In genomic region chr1:193169856-193170255, GRCm38 (mm10) we compare ENCODE assay signal across 12 mouse cellular contexts. TPM values are rescaled to one million over a fixed set of nuclear protein-coding genes. Genes with fewer than 3 reads are reported as not detected.
DNase-seq lines count a peak whose midpoint lies in the region; ATAC-seq and TF ChIP-seq lines count a peak whose summit lies in the region.
"Had no signal": no experiment of that assay in that cellular context is flagged by ENCODE, and none has a peak within 500 bp of the region (broad histone marks: within the 10 kb centered on the region; RNA-seq: fewer than 3 reads in every experiment).

No protein-coding gene starts in this region.

- H3K4me3 ChIP-seq in kidney, adult 2 months (ENCODE audit: insufficient read depth, low read depth, low read length): no peak overlapping the region
- H3K4me3 ChIP-seq in kidney, embryonic 16.5 days (ENCODE audit: low read length): no peak overlapping the region
- H3K4me3 ChIP-seq: embryonic facial prominence, embryonic 12.5 days; gastrocnemius, adult 2 months; midbrain, embryonic 12.5 days had no signal

- ATAC-seq in kidney, embryonic 16.5 days (ENCODE audit: low FRiP score, low TSS enrichment): no peak
- no peak for ATAC-seq in erythroid progenitor cell, adult 5-6 weeks (replicated peaks; ENCODE audit: low FRiP score, poor library complexity, severe bottlenecking)
- ATAC-seq: hindbrain, embryonic 16.5 days had no signal

- H3K4me2 ChIP-seq in kidney, embryonic 16.5 days (replicated peaks; ENCODE audit: low read depth, low read length): no peak overlapping the region
- H3K4me2 ChIP-seq: embryonic facial prominence, embryonic 12.5 days; midbrain, embryonic 12.5 days had no signal

- peak; percentile 44 for DNase-seq in kidney, adult 2 months
- peak; percentile 77 for DNase-seq in CD4-positive helper T cell, adult 2 months (ENCODE audit: low read depth, low spot score)
- peak; percentile 20 for DNase-seq in ZHBTc4 (ENCODE audit: low read depth, low spot score)
- peak; percentile 83 for DNase-seq in lung, postnatal 25 days (ENCODE audit: low spot score)
- no peak for DNase-seq in c-Kit-positive CD71-positive TER-119-positive erythroid progenitor cells, embryonic 14.5 days (ENCODE audit: low spot score)
- no peak for DNase-seq in ovary, postnatal 36 days (ENCODE audit: low spot score)
- DNase-seq: gastrocnemius, adult 2 months had no signal

- TF ChIP-seq POLR2A in kidney, adult 2 months (IDR thresholded peaks at IDR 0.05; ENCODE audit: low read depth, low read length): no peak

- 70% methylated on average over 2 of the region's 2 CpGs for WGBS in kidney, adult 2 months
- 66% methylated on average over 2 of the region's 2 CpGs for WGBS in kidney, embryonic 16.5 days

- H3K36me3 ChIP-seq in kidney, adult 2 months (ENCODE audit: control insufficient read depth, insufficient read depth, low read length): peaks cover 5% of the 10 kb centered on the region; the same call in 1 of the 2 replicates
- no peaks in the 10 kb centered on the region for H3K36me3 ChIP-seq in kidney, embryonic 16.5 days (ENCODE audit: insufficient read depth, low read length)
- H3K36me3 ChIP-seq: embryonic facial prominence, embryonic 12.5 days; midbrain, embryonic 12.5 days had no signal

- peaks cover 18% of the 10 kb centered on the region for H3K4me1 ChIP-seq in kidney, adult 2 months (ENCODE audit: control insufficient read depth, insufficient read depth, low read length)
- peaks cover 13% of the 10 kb centered on the region for H3K4me1 ChIP-seq in kidney, embryonic 16.5 days (ENCODE audit: insufficient read depth, low read length)

- no peak overlapping the region for H3K27ac ChIP-seq in kidney, adult 2 months (ENCODE audit: insufficient read depth, low read depth, low read length)
- no peak overlapping the region for H3K27ac ChIP-seq in kidney, embryonic 16.5 days (ENCODE audit: low read length)
- H3K27ac ChIP-seq: embryonic facial prominence, embryonic 12.5 days; gastrocnemius, adult 2 months; midbrain, embryonic 12.5 days had no signal

- no peaks in the 10 kb centered on the region for H3K9me3 ChIP-seq in kidney, embryonic 16.5 days (ENCODE audit: low read length)
- H3K9me3 ChIP-seq: embryonic facial prominence, embryonic 12.5 days; midbrain, embryonic 12.5 days had no signal

- no peak overlapping the region for H3K9ac ChIP-seq in kidney, embryonic 16.5 days (replicated peaks; ENCODE audit: low read length)
- H3K9ac ChIP-seq: embryonic facial prominence, embryonic 12.5 days; midbrain, embryonic 12.5 days had no signal

- no peak for TF ChIP-seq CTCF in kidney, adult 2 months (conservative IDR thresholded peaks at IDR 0.05; ENCODE audit: insufficient read depth, insufficient read length, low read depth, low read length)

- H3K27me3 ChIP-seq in kidney, adult 2 months (replicated peaks; ENCODE audit: control insufficient read depth, insufficient read depth, low read length): no peaks in the 10 kb centered on the region
- H3K27me3 ChIP-seq in kidney, embryonic 16.5 days (ENCODE audit: insufficient read depth, low read length): no peaks in the 10 kb centered on the region
- H3K27me3 ChIP-seq: embryonic facial prominence, embryonic 12.5 days had no signal

RNA-seq across cellular contexts. Expression of gene A130010J15Rik, which starts 2.0 kb away (rescaled TPM):
- polyA plus RNA-seq in kidney, adult 2 months (2012; rRNA removed): 2.3 and 2.8 TPM in 2 replicates
- polyA plus RNA-seq in kidney, embryonic 16.5 days (2015; fragmentation: Nextera tagmentation; extraction: Ambion mirVana): 16.1 and 17.1 TPM in 2 replicates
- 0.36 and 1.7 TPM in 2 replicates for total RNA-seq in erythroid progenitor cell, adult 5-6 weeks (2015; ENCODE audit: low replicate concordance)
- 0.77 and 4.3 TPM in 2 replicates for total RNA-seq in erythroid progenitor cell, adult 5-6 weeks (2017; ENCODE audit: low replicate concordance)

RNA-seq across cellular contexts. Expression of gene Irf6, which starts 16.9 kb away (rescaled TPM):
- 30.6 and 37.9 TPM in 2 replicates for polyA plus RNA-seq in kidney, adult 2 months (2012; rRNA removed)
- polyA plus RNA-seq in kidney, embryonic 16.5 days (2015; fragmentation: Nextera tagmentation; extraction: Ambion mirVana): 18.2 and 18.6 TPM in 2 replicates
- not detected in 2 replicates for total RNA-seq in erythroid progenitor cell, adult 5-6 weeks (2015; ENCODE audit: low replicate concordance)
- total RNA-seq in erythroid progenitor cell, adult 5-6 weeks (2017; ENCODE audit: low replicate concordance): 0.26 TPM in 1 of 2 replicates, not detected in the other

RNA-seq across cellular contexts. Expression of gene Traf3ip3, which starts 31.6 kb away (rescaled TPM):
- 0.52 and 3.2 TPM in 2 replicates for polyA plus RNA-seq in kidney, adult 2 months (2012; rRNA removed)
- 2.0 and 2.1 TPM in 2 replicates for polyA plus RNA-seq in kidney, embryonic 16.5 days (2015; fragmentation: Nextera tagmentation; extraction: Ambion mirVana)
- 13.0 and 59.9 TPM in 2 replicates for total RNA-seq in erythroid progenitor cell, adult 5-6 weeks (2015; ENCODE audit: low replicate concordance)
- total RNA-seq in erythroid progenitor cell, adult 5-6 weeks (2017; ENCODE audit: low replicate concordance): 6.7 and 8.6 TPM in 2 replicates

RNA-seq across cellular contexts. Expression of gene Lamb3, which starts 37.6 kb away (rescaled TPM):
- polyA plus RNA-seq in kidney, adult 2 months (2012; rRNA removed): 2.7 and 4.8 TPM in 2 replicates
- 1.2 and 2.3 TPM in 2 replicates for polyA plus RNA-seq in kidney, embryonic 16.5 days (2015; fragmentation: Nextera tagmentation; extraction: Ambion mirVana)
- 13.0 TPM in 1 of 2 replicates, not detected in the other for total RNA-seq in erythroid progenitor cell, adult 5-6 weeks (2015; ENCODE audit: low replicate concordance)
- total RNA-seq in erythroid progenitor cell, adult 5-6 weeks (2017; ENCODE audit: low replicate concordance): 1.3 TPM in 1 of 2 replicates, not detected in the other

RNA-seq across cellular contexts. Expression of gene Diexf, which starts 39.8 kb away (rescaled TPM):
- 13.0 and 13.5 TPM in 2 replicates for polyA plus RNA-seq in kidney, adult 2 months (2012; rRNA removed)
- 10.0 and 10.3 TPM in 2 replicates for polyA plus RNA-seq in kidney, embryonic 16.5 days (2015; fragmentation: Nextera tagmentation; extraction: Ambion mirVana)
- 3.4 and 19.1 TPM in 2 replicates for total RNA-seq in erythroid progenitor cell, adult 5-6 weeks (2015; ENCODE audit: low replicate concordance)
- total RNA-seq in erythroid progenitor cell, adult 5-6 weeks (2017; ENCODE audit: low replicate concordance): 1.4 and 1.5 TPM in 2 replicates

Comparison
In these comparisons a context has a peak if more than half of its experiments do, and no peak if none do; other contexts are left out.
1. DNase-seq: peak in kidney, adult 2 months (single experiment), CD4-positive helper T cell, adult 2 months (single experiment), ZHBTc4 (single experiment) and lung, postnatal 25 days (single experiment); none in c-Kit-positive CD71-positive TER-119-positive erythroid progenitor cells, embryonic 14.5 days (single experiment) and ovary, postnatal 36 days (single experiment).